Mouse (Mus musculus) megakaryocyte, embryonic 14.5 days (primary cell): ENCODE measurements around the gene Olfr1044. TPM values are rescaled to one million over a fixed set of nuclear protein-coding genes. Genes with fewer than 3 reads are reported as not detected.

Experiments used
- H3K27me3 ChIP-seq: replicated peaks from 2 replicates; pipeline ENCODE3; 2012; ENCODE audit warnings: inconsistent platforms
- H3K36me3 ChIP-seq: replicated peaks from 2 replicates; pipeline ENCODE3; 2012; ENCODE audit warnings: low read length, inconsistent platforms, mixed read lengths
- H3K4me1 ChIP-seq: 2 replicates; pipeline ENCODE4 v1.6.1; 2012; ENCODE audit warnings: inconsistent platforms
- H3K4me3 ChIP-seq: replicated peaks from 2 replicates; pipeline ENCODE3; 2012; ENCODE audit warnings: moderate library complexity, mild to moderate bottlenecking, inconsistent platforms
- H3K9me3 ChIP-seq: 2 replicates; pipeline ENCODE4 v1.6.1; 2012; ENCODE audit warnings: inconsistent platforms
- FLI1 ChIP-seq: IDR thresholded peaks from 2 replicates; pipeline ENCODE4 v1.6.1; 2012; ENCODE audit warnings: low read length, inconsistent platforms, mixed read lengths
- GATA1 ChIP-seq: IDR thresholded peaks from 3 replicates; pipeline ENCODE4 v1.6.1; 2012; ENCODE audit warnings: mixed read lengths, low read length, inconsistent platforms, borderline replicate concordance
- polyA plus RNA-seq: library from polyadenylated mRNA; stranded (reverse); fragments of >175 nt; gene quantifications from 2 replicates; pipeline ENCODE4 v1.2.3, GENCODE M21; 2012; ENCODE audit warnings: low replicate concordance; ENCODE audit not compliant: insufficient read depth

Gene Olfr1044
- polyA plus RNA-seq, 1 experiment, result not detected

DNA sequence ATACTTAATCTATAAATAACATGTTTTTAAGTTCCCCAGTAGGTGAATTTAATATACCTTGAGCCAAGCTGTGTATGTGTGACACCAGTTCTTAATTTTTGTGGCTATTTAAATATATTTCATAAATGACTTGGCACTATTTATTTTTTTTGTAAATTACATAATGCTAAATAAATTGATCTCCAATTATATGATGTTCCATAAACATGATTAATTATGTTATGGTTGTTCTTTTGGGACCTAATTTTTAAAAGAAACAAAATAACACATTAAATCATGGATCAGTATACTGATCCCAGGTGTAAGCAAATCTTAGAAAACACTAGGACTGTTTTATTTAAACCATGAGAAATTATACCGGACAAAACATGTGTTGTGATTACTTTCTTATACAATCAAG is 41.8 kb downstream of the Olfr1044 start, which contains the start of gene Olfr1039:
Gene Olfr1039, minus strand, starts transcription at position 101 of the 400 bp plus-strand sequence.
- Histone ChIP-seq H3K36me3 (no peaks in the 10 kb centered on the region), H3K4me3 (no peak within 1 kb of the TSS), H3K27me3 (no peaks in the 10 kb centered on the region), H3K9me3 (no peaks in the 10 kb centered on the region), H3K4me1 (no peaks in the 10 kb centered on the region)
- TF ChIP-seq GATA1 (no peak), FLI1 (no peak)

Other genes with a start within 250 kb of the Olfr1044 start
- not detected in 2 replicates for gene Olfr1028, start 227.4 kb downstream of the Olfr1044 start, polyA plus RNA-seq
- not detected in 2 replicates for gene Olfr1029, start 203.9 kb downstream of the Olfr1044 start, polyA plus RNA-seq
- gene Olfr1030, start 198.5 kb downstream of the Olfr1044 start, polyA plus RNA-seq, result not detected in 2 replicates
- not detected in 2 replicates for gene Olfr1031, start 187.5 kb downstream of the Olfr1044 start, polyA plus RNA-seq
- not detected in 2 replicates for gene Olfr1032, start 172.3 kb downstream of the Olfr1044 start, polyA plus RNA-seq
- gene Olfr1033, start 157.2 kb downstream of the Olfr1044 start, polyA plus RNA-seq, result not detected in 2 replicates
- not detected in 2 replicates for gene Olfr1034, start 132.0 kb downstream of the Olfr1044 start, polyA plus RNA-seq
- gene Olfr1036, start 103.8 kb downstream of the Olfr1044 start, polyA plus RNA-seq, result not detected in 2 replicates
- gene Olfr1037, start 90.4 kb downstream of the Olfr1044 start, polyA plus RNA-seq, result not detected in 2 replicates
- not detected in 2 replicates for gene Olfr1039, start 41.9 kb downstream of the Olfr1044 start, polyA plus RNA-seq
- gene Olfr1040, start 31.1 kb downstream of the Olfr1044 start, polyA plus RNA-seq, result not detected in 2 replicates
- gene Olfr1042, start 16.0 kb downstream of the Olfr1044 start, polyA plus RNA-seq, result not detected in 2 replicates
- not detected in 2 replicates for gene Olfr1043, start 10.3 kb downstream of the Olfr1044 start, polyA plus RNA-seq
- not detected in 2 replicates for gene Olfr52, start 7.9 kb upstream of the Olfr1044 start, polyA plus RNA-seq
- gene Olfr1045, start 25.2 kb upstream of the Olfr1044 start, polyA plus RNA-seq, result not detected in 2 replicates
- not detected in 2 replicates for gene Olfr1046, start 41.5 kb upstream of the Olfr1044 start, polyA plus RNA-seq
- not detected in 2 replicates for gene Olfr1047, start 53.6 kb upstream of the Olfr1044 start, polyA plus RNA-seq
- gene Olfr1048, start 62.5 kb upstream of the Olfr1044 start, polyA plus RNA-seq, result not detected in 2 replicates
- gene Olfr1049, start 80.5 kb upstream of the Olfr1044 start, polyA plus RNA-seq, result not detected in 2 replicates
- gene Olfr1051, start 101.3 kb upstream of the Olfr1044 start, polyA plus RNA-seq, result not detected in 2 replicates
- gene Olfr1052, start 114.6 kb upstream of the Olfr1044 start, polyA plus RNA-seq, result not detected in 2 replicates
- gene Olfr1053, start 137.5 kb upstream of the Olfr1044 start, polyA plus RNA-seq, result not detected in 2 replicates
- not detected in 2 replicates for gene Olfr1054, start 157.6 kb upstream of the Olfr1044 start, polyA plus RNA-seq
- not detected in 2 replicates for gene Olfr1055, start 172.5 kb upstream of the Olfr1044 start, polyA plus RNA-seq
- gene Olfr1056, start 184.6 kb upstream of the Olfr1044 start, polyA plus RNA-seq, result not detected in 2 replicates
- gene Olfr1057, start 200.6 kb upstream of the Olfr1044 start, polyA plus RNA-seq, result not detected in 2 replicates
- not detected in 2 replicates for gene Olfr1058, start 210.7 kb upstream of the Olfr1044 start, polyA plus RNA-seq
- gene Olfr1061, start 236.2 kb upstream of the Olfr1044 start, polyA plus RNA-seq, result not detected in 2 replicates
- not detected in 2 replicates for gene Olfr1062, start 248.9 kb upstream of the Olfr1044 start, polyA plus RNA-seq